Mouse (Mus musculus) lung, postnatal 4 days (tissue): ENCODE results near the gene Ampd1.

Experiments used
- DNase-seq, 2 experiments: peaks; one replicate each; pipeline ENCODE4 v3.0.0; 2021

Gene Ampd1

GRCm38 (mm10) chr3:103107565-103108240 lies 33.9 kb downstream of the Ampd1 start:
- no peak for DNase-seq

GRCm38 (mm10) chr3:103112216-103112615 lies 38.4 kb downstream of the Ampd1 start:
- DNase-seq = no peak

DNA sequence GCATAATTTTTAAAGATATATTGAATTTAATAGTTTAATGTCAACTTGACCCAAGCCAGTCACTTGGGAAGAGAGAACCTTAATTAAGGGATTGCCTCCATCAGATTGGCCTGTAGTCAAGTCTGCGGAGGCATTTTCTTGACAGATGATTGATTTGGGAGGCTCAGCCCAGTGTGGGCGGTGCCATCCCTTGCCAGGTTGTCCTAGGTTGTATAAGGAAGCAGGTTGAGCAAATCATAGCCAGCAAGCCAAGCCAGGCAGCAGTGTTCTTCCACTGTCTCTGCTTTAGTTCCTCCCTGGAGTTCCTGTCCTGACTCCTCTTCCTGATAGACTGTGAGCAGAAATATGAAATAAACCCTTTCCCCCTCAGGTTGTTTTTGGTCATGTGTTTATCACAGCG lies 49.8 kb downstream of the Ampd1 start:
- no peak for DNase-seq

DNA sequence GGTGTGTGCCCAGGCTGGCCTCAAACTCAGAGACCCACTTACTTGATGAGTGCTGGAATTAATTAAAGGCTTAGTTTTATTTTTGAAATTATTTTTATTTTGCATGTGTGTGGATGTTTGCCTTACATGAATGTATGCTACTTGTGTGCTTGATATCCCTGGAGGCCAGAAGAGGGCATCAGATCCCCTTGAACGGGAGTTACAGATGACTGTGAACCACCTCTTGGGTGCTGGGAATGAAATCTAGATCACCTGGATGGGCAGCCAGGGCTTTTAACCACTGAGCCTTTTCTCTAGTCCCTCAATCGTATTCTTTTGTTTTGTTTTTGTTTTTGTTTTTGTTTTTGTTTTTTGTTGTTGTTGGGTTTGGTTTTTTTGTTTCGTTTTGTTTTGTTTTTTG lies 52.3 kb downstream of the Ampd1 start:
- no peak for DNase-seq

DNA sequence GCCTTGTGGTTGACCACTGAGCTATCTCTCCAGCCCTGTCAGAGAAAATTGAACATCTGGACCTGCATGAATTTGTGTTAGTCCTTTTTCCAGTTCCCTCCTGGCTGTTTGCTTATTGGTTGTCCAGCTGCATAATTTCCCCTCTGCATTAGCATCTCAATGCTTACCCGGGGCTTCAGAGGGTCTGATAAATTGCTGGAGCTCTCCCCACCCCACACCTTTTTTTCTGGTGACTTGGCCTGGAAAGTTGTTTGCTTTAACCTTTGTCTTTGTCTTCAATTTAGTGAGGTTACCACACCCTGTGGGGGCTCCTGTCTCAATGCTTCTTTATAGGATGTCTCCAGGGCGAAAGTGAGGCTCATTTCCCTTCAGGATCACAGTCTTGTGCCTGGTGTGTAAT lies 53.4 kb downstream of the Ampd1 start:
- no peak for DNase-seq

DNA sequence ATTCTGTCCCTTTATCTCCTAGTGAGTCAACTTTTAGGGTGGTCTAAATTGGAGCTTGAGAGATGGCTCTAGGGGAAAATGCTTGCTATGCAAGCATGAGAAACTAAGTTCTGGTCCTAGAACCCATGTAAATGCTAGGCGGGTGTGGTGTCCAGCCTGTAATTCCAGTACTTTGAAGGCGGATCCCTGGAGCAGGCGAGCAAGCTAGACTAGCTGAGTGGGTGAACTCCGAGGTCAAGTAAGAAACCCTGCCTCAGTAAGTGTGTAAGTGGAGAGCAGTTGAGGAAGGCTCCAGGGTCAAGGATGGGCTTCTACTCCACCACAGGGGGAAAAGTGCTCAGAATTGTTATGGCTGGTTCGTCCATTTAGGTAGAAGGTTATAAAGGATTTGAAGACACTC lies 53.9 kb downstream of the Ampd1 start:
- no peak for DNase-seq

DNA sequence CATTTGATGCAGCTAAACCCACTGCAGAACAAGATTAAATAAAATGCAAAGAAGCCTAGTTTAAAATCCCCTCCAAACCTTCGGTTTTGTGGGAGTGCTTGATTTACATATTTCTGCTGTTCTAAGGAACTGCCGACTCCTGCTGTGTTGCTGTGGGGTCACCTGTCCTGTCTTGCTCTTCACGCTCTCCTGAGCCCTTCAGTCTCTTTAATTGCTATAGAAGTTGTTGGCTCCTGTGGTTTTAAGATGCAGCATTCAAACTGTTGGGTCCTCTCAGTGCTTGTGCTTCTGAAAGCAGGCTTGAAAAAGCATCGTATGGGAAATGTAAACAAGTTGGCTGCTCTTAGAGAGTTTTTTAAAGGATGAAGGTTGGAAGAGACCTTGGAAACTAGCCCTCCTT lies 54.4 kb downstream of the Ampd1 start:
- DNase-seq = no peak

DNA sequence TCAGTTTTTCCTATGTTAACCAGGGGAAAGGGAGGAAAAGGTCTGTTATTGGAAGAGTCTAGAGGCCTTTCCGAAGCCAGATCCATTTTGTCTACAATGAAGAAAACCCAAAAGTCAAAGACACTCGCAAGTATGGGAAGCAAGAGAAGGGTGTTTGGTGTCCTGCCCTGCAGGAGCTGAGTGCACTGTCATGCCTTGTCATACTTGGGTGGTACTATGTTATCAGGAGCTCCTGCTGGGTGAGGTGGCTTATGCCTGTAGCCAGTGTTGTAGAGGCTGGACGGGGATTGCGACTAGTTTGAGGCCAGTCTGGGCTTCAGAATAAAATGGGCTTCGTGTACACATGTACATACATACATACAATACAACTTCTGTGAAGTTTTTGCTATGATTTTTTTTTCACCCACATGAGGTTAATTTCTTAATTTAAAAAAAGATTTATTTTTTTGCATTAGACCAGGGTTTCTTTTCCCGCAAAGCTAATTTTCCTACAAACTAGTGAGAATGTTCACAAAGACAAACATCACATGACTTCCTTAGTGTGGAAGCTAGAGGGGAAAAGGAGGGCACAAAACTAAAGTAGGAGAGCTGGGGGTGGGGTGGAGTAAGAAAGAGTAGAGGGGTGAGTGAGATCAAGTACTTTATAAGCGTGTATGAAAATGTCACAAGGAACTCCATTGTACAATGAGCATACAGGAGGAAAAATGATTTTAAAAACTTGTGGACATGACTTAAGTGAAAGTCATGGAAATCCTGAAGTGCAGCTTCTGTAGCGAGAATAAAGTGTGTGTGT lies 55.7 kb downstream of the Ampd1 start:
- DNase-seq = no peak

- peak; percentile 43 to 54 for DNase-seq
These were observed 56.5 kb downstream of the Ampd1 start for GRCm38 (mm10) chr3:103130236-103130751.

DNA sequence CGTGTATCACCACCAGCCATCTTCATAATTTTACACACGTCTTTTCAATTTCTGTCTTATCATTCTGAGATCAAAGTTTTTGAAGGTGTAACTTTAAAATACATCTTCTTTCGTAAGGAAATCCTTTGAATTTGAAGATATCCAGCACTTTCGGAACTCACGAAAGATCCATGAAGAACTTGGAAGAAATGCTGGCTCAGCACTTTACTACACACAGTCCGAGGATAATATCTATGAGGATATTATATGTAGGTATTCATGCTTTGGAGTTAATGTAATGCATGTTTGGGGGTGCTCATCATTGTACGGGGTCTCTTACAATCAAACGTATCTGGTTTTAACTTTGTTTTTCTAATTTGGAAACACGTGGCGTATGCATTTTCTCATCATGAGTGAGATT lies 59.3 kb downstream of the Ampd1 start:
- DNase-seq = no peak

DNA sequence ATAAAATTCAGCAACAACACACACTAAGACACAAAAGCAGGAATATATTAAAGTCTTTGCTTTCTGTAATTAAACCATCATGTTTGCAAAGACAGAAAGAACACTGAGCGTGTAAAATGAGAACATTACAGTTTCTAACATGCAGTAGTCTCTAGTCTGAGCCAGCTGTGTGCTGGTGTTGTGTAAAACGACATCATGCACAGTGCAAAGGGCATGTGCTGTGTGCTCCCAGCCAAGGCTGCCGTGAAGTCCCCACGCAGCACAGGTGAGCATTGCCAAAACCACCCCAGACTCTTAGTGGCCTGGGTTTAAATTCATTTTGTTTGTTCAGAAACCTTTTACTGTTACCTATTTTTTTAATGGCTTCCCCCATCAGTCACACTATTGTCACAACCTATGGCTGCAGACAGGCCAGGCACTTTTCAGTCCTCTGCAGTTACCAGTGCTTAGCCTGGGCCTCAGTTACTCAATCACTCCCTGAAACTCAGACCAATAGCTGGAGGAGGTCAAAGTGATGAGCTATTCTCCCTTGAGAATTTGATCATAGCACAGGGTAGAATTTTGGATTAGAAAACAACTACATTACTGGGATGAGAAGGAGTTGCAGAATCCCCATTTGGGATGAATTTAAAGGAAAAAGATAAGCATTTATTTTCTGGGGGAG lies 62.7 kb downstream of the Ampd1 start:
- DNase-seq = no peak

DNA sequence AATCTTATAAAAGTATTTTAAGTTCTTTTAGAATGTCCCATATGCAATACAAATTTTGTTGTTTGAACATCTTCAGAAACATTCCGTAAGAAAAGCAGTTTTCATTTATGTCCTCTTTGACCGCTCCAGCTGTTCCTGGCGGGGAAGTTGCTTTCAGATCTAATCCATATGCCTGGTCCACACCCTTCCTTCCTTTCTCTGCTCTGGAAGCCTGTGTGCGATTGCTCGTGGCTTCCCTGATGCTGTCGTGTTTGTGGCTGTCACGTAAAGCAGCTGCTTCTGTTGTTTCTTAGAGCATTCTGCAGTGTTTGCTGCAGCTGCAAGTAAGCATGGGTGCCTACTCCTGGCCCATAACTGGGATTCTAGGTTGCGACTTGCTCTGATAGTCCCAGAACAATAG lies 65.2 kb downstream of the Ampd1 start:
- DNase-seq = peak; percentile 57 to 78

GRCm38 (mm10) chr3:103140095-103140838 lies 66.5 kb downstream of the Ampd1 start:
- DNase-seq = peak; percentile 40 to 44

- DNase-seq = peak in 1 of 2 experiments; percentile 34
These were observed 67.5 kb downstream of the Ampd1 start for GRCm38 (mm10) chr3:103141287-103141686.

DNA sequence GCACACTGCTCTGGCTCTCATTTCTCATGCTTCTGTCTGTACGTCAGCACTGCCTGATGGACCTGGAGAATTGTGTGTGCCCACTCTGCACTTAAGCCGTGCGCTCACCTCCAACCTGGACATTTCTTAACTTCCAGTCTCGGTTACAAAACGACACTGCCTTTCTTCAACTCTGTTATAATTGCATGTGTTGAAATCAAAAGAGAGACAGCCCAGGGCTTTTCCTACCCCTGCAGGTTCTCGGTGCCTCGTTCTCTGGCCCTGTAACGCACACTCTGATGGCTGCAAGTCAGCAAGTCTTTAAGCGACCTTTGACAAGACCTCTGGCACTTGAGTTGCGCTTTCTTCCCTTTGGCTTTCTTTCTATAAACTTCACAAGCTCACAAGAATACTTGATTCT lies 68.6 kb downstream of the Ampd1 start:
- DNase-seq = no peak

DNA sequence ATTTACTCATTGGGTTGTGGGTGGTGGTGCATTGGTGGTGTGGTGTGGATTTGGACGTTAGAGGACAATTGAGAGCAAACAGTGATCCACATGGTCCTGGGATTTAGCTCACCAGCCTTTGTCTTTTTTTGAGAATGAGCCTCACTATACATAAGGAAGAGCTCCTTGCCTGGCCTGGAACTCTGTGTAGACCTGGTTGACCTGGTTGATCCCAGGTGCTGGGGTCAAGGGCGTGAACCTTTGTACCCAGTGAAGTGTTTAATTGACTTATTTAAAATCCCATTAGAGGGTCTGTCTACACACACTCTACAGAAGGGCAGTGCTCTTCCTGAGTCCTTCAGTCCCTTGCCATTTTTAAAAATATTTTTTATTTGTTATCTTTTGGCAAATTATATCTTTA lies 71.5 kb downstream of the Ampd1 start:
- DNase-seq = no peak

- DNase-seq = no peak
These were observed 72.0 kb downstream of the Ampd1 start for GRCm38 (mm10) chr3:103145791-103146190.

DNA sequence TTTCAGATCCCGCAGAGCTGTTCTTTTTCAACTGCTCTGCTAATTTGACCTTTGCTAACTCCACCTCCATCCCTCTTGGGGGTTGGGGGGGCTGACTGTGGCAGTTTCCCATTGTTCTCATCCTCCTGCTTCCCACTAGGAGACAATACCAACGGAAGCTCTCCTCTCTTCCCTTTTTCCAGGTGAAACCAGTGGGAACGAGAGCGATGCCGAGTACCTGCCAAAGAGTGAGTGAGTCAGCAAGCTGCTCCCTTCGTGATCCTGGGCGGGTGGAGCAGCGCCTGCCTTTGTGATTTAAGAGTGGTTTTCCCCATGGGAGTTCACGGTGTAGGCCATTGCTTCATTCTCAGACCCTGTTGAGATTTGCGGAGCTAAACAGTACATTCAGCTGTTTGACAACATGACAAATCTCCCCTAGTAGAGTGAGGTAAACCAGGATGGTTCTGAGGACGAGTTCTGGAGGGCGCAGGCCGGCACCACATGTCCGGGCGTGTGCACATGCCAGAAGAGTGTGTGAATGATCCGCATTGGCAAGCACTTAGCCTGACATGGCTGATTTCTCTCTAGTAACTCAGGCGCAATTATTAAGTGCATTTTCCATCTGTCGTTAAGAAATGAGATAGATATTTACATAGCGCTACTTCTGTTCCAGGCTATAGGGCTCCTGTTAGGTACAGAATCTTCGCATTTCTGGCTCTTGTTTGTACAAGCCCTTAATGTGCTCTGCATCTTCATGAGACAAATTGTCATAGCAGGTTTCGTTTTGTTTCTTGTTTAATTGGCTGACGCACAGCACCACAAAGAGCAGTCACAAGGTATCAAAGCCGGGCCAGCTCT lies 72.7 kb downstream of the Ampd1 start:
- DNase-seq = no peak

GRCm38 (mm10) chr3:103147775-103148174 lies 74.0 kb downstream of the Ampd1 start:
- no peak for DNase-seq

- no peak for DNase-seq
These were observed 75.1 kb downstream of the Ampd1 start for GRCm38 (mm10) chr3:103148941-103149340.
